Comparison of ENCODE assay signal across 14 mouse cellular contexts in the genomic region with DNA sequence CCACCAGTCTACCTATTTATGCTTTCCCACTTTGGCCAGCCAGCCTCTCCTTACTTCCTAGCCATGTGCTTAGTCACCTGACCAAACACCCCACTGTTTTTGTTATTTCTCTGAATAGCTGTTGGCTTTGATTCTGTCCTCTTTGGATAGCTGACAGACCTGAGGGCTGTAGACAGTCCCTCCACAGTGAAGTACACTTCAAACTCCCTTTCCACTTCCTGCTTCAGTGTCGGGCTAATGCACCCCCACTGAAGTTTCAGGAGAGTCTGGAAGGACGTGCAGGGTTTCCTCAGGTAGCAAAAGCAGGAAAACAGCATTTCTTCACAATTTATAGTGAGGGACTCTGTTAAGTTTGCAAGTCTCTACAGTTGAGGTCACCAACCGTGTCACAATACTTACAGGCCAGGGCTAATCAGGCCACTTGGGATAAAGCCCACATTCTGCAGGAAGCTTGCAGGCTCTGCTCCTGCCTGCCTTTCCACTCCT. TPM values are rescaled to one million over a fixed set of nuclear protein-coding genes. Genes with fewer than 3 reads are reported as not detected.
DNase-seq lines count a peak whose midpoint lies in the region; ATAC-seq and TF ChIP-seq lines count a peak whose summit lies in the region.
"Had no signal": no experiment of that assay in that cellular context is flagged by ENCODE, and none has a peak within 500 bp of the region (broad histone marks: within the 10 kb centered on the region; RNA-seq: fewer than 3 reads in every experiment).

No protein-coding gene starts in this region.

- H3K36me3 ChIP-seq in limb, embryonic 13.5 days, result no peaks in the 10 kb centered on the region
- H3K36me3 ChIP-seq: G1E; liver, embryonic 15.5 days had no signal

- no peaks in the 10 kb centered on the region for H3K4me1 ChIP-seq in limb, embryonic 13.5 days
- H3K4me1 ChIP-seq: liver, embryonic 15.5 days had no signal

- ATAC-seq in limb, embryonic 13.5 days (ENCODE audit: low FRiP score, low read depth), result 0 out of 2 replicates have a peak, but pooled peaks have one; percentile 32
- ATAC-seq: midbrain, embryonic 16.5 days had no signal

- intact Hi-C loops in left cerebral cortex, adult 2 months (cut with DNase I), result no loop called here
- intact Hi-C loops in left cerebral cortex, postnatal 25 days (cut with DNase I), result no loop called here

- no peak overlapping the region for H3K4me2 ChIP-seq in limb, embryonic 13.5 days (replicated peaks)
- H3K4me2 ChIP-seq: liver, embryonic 15.5 days had no signal

- no peaks in the 10 kb centered on the region for H3K27me3 ChIP-seq in limb, embryonic 13.5 days
- H3K27me3 ChIP-seq: liver, embryonic 15.5 days had no signal

- no peak overlapping the region for H3K9ac ChIP-seq in limb, embryonic 13.5 days
- H3K9ac ChIP-seq: liver, embryonic 15.5 days had no signal

- H3K4me3 ChIP-seq in left cerebral cortex, adult 2 months, result no peak overlapping the region
- no peak overlapping the region for H3K4me3 ChIP-seq in limb, embryonic 13.5 days
- H3K4me3 ChIP-seq: liver, embryonic 15.5 days had no signal

- peak overlapping the region; percentile 0; the same call in 1 of the 2 replicates for H3K27ac ChIP-seq in left cerebral cortex, adult 2 months
- H3K27ac ChIP-seq in limb, embryonic 13.5 days, result no peak overlapping the region
- H3K27ac ChIP-seq: liver, embryonic 15.5 days had no signal

- TF ChIP-seq CTCF in left cerebral cortex, adult 2 months (IDR thresholded peaks at IDR 0.05), result no peak

- DNase-seq in adrenal gland, postnatal 10 days, result peak; percentile 34
- DNase-seq in adrenal gland, postnatal 4 days (ENCODE audit: low spot score in 2 of 2), result no peak
- no peak for DNase-seq in left cerebral cortex, adult 2 months (ENCODE audit: extremely low spot score in 1 of 2, low spot score in 2 of 2)
- no peak for DNase-seq in left cerebral cortex, postnatal 25 days (ENCODE audit: low spot score in 2 of 2)
- DNase-seq in cerebellum, postnatal 14 days, result peak; percentile 65 to 83
- DNase-seq in frontal cortex, postnatal 36 days (ENCODE audit: low spot score in 2 of 2), result no peak
- DNase-seq in left cerebral cortex, adult 9 months (ENCODE audit: low spot score in 2 of 2), result no peak
- DNase-seq: gastrocnemius, postnatal 36 days; kidney, adult 9 months; layer of hippocampus, postnatal 36 days had no signal

- H3K9me3 ChIP-seq in limb, embryonic 13.5 days, result no peaks in the 10 kb centered on the region
- H3K9me3 ChIP-seq: G1E; liver, embryonic 15.5 days had no signal

- WGBS in limb, embryonic 13.5 days, result 54% methylated on average over 3 of the region's 3 CpGs

RNA-seq across cellular contexts. Expression of a gene that starts 57.4 kb away (rescaled TPM):
- total RNA-seq in adrenal gland, postnatal 10 days (2021), result 10 to 100 TPM; 12.6 to 16.6 TPM
- total RNA-seq in adrenal gland, postnatal 4 days (2021), result 10 to 100 TPM; 17.4 to 18.8 TPM
- 10 to 100 TPM; 31.0 to 35.3 TPM for total RNA-seq in left cerebral cortex, adult 2 months (2021)
- 10 to 100 TPM; 34.4 to 38.2 TPM for total RNA-seq in left cerebral cortex, postnatal 25 days (2021)
- polyA plus RNA-seq in limb, embryonic 13.5 days (2015; fragmentation: Nextera tagmentation; extraction: Ambion mirVana), result 8.5 and 8.6 TPM in 2 replicates

Comparison
In these comparisons a context has a peak if more than half of its experiments do, and no peak if none do; other contexts are left out.
1. DNase-seq: peak in adrenal gland, postnatal 10 days (single experiment) and cerebellum, postnatal 14 days (2 of 2); none in adrenal gland, postnatal 4 days (0 of 2), left cerebral cortex, adult 2 months (0 of 2), left cerebral cortex, postnatal 25 days (0 of 2), frontal cortex, postnatal 36 days (0 of 2) and left cerebral cortex, adult 9 months (0 of 2).